Mouse (Mus musculus) A20 (cell line): ENCODE results near the gene Trim67.

Experiments
- DNase-seq: peaks from one replicate; pipeline ENCODE4 v3.0.0-alpha.2; 2011; ENCODE audit warnings: low read depth, low spot score

Gene Trim67

GRCm38 (mm10) chr8:124793661-124794485 lies 981 bp downstream of the Trim67 start:
- no peak for DNase-seq

- DNase-seq = no peak
These were observed 1.5 kb downstream of the Trim67 start for GRCm38 (mm10) chr8:124794486-124794780.

GRCm38 (mm10) chr8:124795781-124796488 lies 3.0 kb downstream of the Trim67 start:
- no peak for DNase-seq

GRCm38 (mm10) chr8:124800542-124800941 lies 7.7 kb downstream of the Trim67 start:
- no peak for DNase-seq

- DNase-seq = no peak
These were observed 11.2 kb downstream of the Trim67 start for GRCm38 (mm10) chr8:124803824-124804702.

GRCm38 (mm10) chr8:124805990-124806389 lies 13.1 kb downstream of the Trim67 start:
- DNase-seq = no peak

GRCm38 (mm10) chr8:124809419-124809818 lies 16.5 kb downstream of the Trim67 start:
- DNase-seq = no peak

- DNase-seq = no peak
These were observed 17.2 kb downstream of the Trim67 start for GRCm38 (mm10) chr8:124810056-124810610.

- DNase-seq = no peak
These were observed 17.9 kb downstream of the Trim67 start for GRCm38 (mm10) chr8:124810689-124811394.

GRCm38 (mm10) chr8:124813326-124813725 lies 20.4 kb downstream of the Trim67 start:
- no peak for DNase-seq

GRCm38 (mm10) chr8:124815870-124816269 lies 23.0 kb downstream of the Trim67 start:
- no peak for DNase-seq

- no peak for DNase-seq
These were observed 24.0 kb downstream of the Trim67 start for GRCm38 (mm10) chr8:124816866-124817265.

GRCm38 (mm10) chr8:124817361-124817760 lies 24.5 kb downstream of the Trim67 start:
- no peak for DNase-seq

- DNase-seq = no peak
These were observed 26.8 kb downstream of the Trim67 start for GRCm38 (mm10) chr8:124819612-124820115.

GRCm38 (mm10) chr8:124820125-124820524 lies 27.2 kb downstream of the Trim67 start:
- DNase-seq = no peak

- DNase-seq = no peak
These were observed 30.6 kb downstream of the Trim67 start for GRCm38 (mm10) chr8:124823497-124823896.

GRCm38 (mm10) chr8:124826658-124827057 lies 33.8 kb downstream of the Trim67 start:
- DNase-seq = peak; percentile 31

- DNase-seq = peak; percentile 57
These were observed 34.5 kb downstream of the Trim67 start for GRCm38 (mm10) chr8:124827387-124827786.

GRCm38 (mm10) chr8:124828561-124829240 lies 35.8 kb downstream of the Trim67 start:
- no peak for DNase-seq

GRCm38 (mm10) chr8:124830050-124830449 lies 37.2 kb downstream of the Trim67 start:
- no peak for DNase-seq
